Mouse (Mus musculus) embryonic fibroblast, embryonic 13.5 days (primary cell): ENCODE data around the gene Fchsd2.

ENCODE experiments used
- CTCF ChIP-seq: IDR thresholded peaks from 2 replicates; pipeline ENCODE4 v1.5.1; 2011; ENCODE audit warnings: mild to moderate bottlenecking, control low read depth, low read length, moderate library complexity, borderline replicate concordance; ENCODE audit not compliant: insufficient read depth
- POLR2A ChIP-seq: IDR thresholded peaks from 2 replicates; pipeline ENCODE4 v1.6.1; 2011; ENCODE audit warnings: low read depth, mild to moderate bottlenecking, control low read depth, low read length, moderate library complexity

- TF ChIP-seq CTCF (no peak), POLR2A (no peak)
Observed at GRCm38 (mm10) chr7:101043846-101044541, 48.7 kb upstream of the Fchsd2 start.
